Mouse (Mus musculus) neural tube, embryonic 13.5 days (tissue): ENCODE measurements around the gene Mpst. TPM values are rescaled to one million over a fixed set of nuclear protein-coding genes. Genes with fewer than 3 reads are reported as not detected.

Experiments used
- ATAC-seq: fragments of 200-750 bp; cut with Nextera tagmentation; 2 replicates; pipeline ENCODE4 v1.8.0; 2017; ENCODE audit warnings: low read depth, mild to moderate bottlenecking, moderate TSS enrichment, moderate library complexity
- H3K27ac ChIP-seq: fragments of 300-500 bp; sonication (generic); replicated peaks from 2 replicates; pipeline ENCODE4 v1.5.1; 2015; ENCODE audit warnings: moderate library complexity, mild to moderate bottlenecking, inconsistent platforms
- H3K27me3 ChIP-seq: fragments of 300-500 bp; sonication (generic); 2 replicates; pipeline ENCODE4 v1.6.1; 2015; ENCODE audit warnings: mild to moderate bottlenecking, inconsistent platforms
- H3K36me3 ChIP-seq: fragments of 300-500 bp; sonication (generic); 2 replicates; pipeline ENCODE4 v1.6.1; 2015; ENCODE audit warnings: mild to moderate bottlenecking, inconsistent platforms
- H3K4me1 ChIP-seq: fragments of 300-500 bp; sonication (generic); replicated peaks from 2 replicates; pipeline ENCODE4 v1.6.1; 2015; ENCODE audit warnings: inconsistent platforms
- H3K4me2 ChIP-seq: fragments of 300-500 bp; sonication (generic); 2 replicates; pipeline ENCODE4 v1.6.1; 2015; ENCODE audit warnings: inconsistent platforms, mild to moderate bottlenecking, moderate library complexity
- H3K4me3 ChIP-seq: fragments of 300-500 bp; sonication (generic); 2 replicates; pipeline ENCODE4 v1.5.1; 2015; ENCODE audit warnings: mild to moderate bottlenecking, inconsistent platforms
- H3K9ac ChIP-seq: fragments of 300-500 bp; sonication (generic); 2 replicates; pipeline ENCODE4 v1.6.1; 2015; ENCODE audit warnings: moderate library complexity, mild to moderate bottlenecking, inconsistent platforms
- H3K9me3 ChIP-seq: fragments of 300-500 bp; sonication (generic); 2 replicates; pipeline ENCODE4 v1.6.1; 2016; ENCODE audit warnings: inconsistent platforms
- WGBS: fragments of 180-500 bp; shearing (Covaris S2); methylation state at CpG from one replicate; pipeline ENCODE4 v1.1.7; 2015; 5-methylcytosine and 5-hydroxymethylcytosine counted together
- polyA plus RNA-seq: library from polyadenylated mRNA; unstranded; fragments of >200 nt; fragmentation: Nextera tagmentation; extraction: Ambion mirVana; gene quantifications from 2 replicates; pipeline ENCODE4 v1.2.1, GENCODE M21; 2015

Mpst gene
- polyA plus RNA-seq, 1 experiment from 2014 or later: 2.3 TPM

GRCm38 (mm10) chr15:78442231-78442630 is 36.0 kb downstream of the Mpst start:
- H3K9me3 ChIP-seq: no peaks in the 10 kb centered on the region
- H3K36me3 ChIP-seq: peaks cover 7% of the 10 kb centered on the region
- H3K9ac ChIP-seq: no peak overlapping the region
- H3K27me3 ChIP-seq: no peaks in the 10 kb centered on the region
- no peak overlapping the region for H3K4me2 ChIP-seq
- WGBS: 87% methylated on average over 19 of the region's 19 CpGs
- H3K27ac ChIP-seq: no peak overlapping the region
- H3K4me1 ChIP-seq: peaks cover 20% of the 10 kb centered on the region
- no peak for ATAC-seq
- H3K4me3 ChIP-seq: no peak overlapping the region

GRCm38 (mm10) chr15:78443857-78444256 is 37.6 kb downstream of the Mpst start:
- Histone ChIP-seq H3K27ac (no peak overlapping the region), H3K36me3 (peaks cover under 1% of the 10 kb centered on the region; the same call in 1 of the 2 replicates), H3K9ac (0 out of 2 replicates have a peak overlapping the region, but pooled peaks have one; percentile 5), H3K27me3 (no peaks in the 10 kb centered on the region), H3K4me1 (peaks cover 17% of the 10 kb centered on the region), H3K9me3 (no peaks in the 10 kb centered on the region), H3K4me2 (no peak overlapping the region), H3K4me3 (no peak overlapping the region)
- WGBS: 44% methylated on average over 6 of the region's 6 CpGs
- no peak for ATAC-seq

GRCm38 (mm10) chr15:78447121-78447520 is 40.9 kb downstream of the Mpst start:
- Histone ChIP-seq H3K36me3 (no peaks in the 10 kb centered on the region), H3K27me3 (no peaks in the 10 kb centered on the region), H3K9ac (peak overlapping the region; percentile 8; the same call in 1 of the 2 replicates), H3K9me3 (no peaks in the 10 kb centered on the region), H3K4me3 (no peak overlapping the region), H3K4me1 (peaks cover 26% of the 10 kb centered on the region), H3K27ac (0 out of 2 replicates have a peak overlapping the region, but pooled peaks have one; percentile 18), H3K4me2 (no peak overlapping the region)
- ATAC-seq: no peak
- WGBS: 61% methylated on average over 7 of the region's 7 CpGs

GRCm38 (mm10) chr15:78447746-78448535 is 41.7 kb downstream of the Mpst start:
- H3K4me1 ChIP-seq: peaks cover 26% of the 10 kb centered on the region
- peak overlapping the region; percentile 54 for H3K4me2 ChIP-seq
- ATAC-seq: 0 out of 2 replicates have a peak, but pooled peaks have one; percentile 28
- H3K27ac ChIP-seq: peak overlapping the region; percentile 64
- no peaks in the 10 kb centered on the region for H3K36me3 ChIP-seq
- no peaks in the 10 kb centered on the region for H3K9me3 ChIP-seq
- no peaks in the 10 kb centered on the region for H3K27me3 ChIP-seq
- peak overlapping the region; percentile 59 for H3K9ac ChIP-seq
- WGBS: 2% methylated on average over 22 of the region's 22 CpGs
- H3K4me3 ChIP-seq: peak overlapping the region; percentile 24

GRCm38 (mm10) chr15:78449131-78449530 is 42.9 kb downstream of the Mpst start:
- H3K27me3 ChIP-seq: no peaks in the 10 kb centered on the region
- peak overlapping the region; percentile 71 for H3K27ac ChIP-seq
- no peak for ATAC-seq
- peak overlapping the region; percentile 26; the same call in 1 of the 2 replicates for H3K9ac ChIP-seq
- H3K36me3 ChIP-seq: no peaks in the 10 kb centered on the region
- no peak overlapping the region for H3K4me2 ChIP-seq
- WGBS: 85% methylated on average over 6 of the region's 6 CpGs
- H3K4me3 ChIP-seq: no peak overlapping the region
- H3K4me1 ChIP-seq: peaks cover 26% of the 10 kb centered on the region
- H3K9me3 ChIP-seq: no peaks in the 10 kb centered on the region

- no peak overlapping the region for H3K4me3 ChIP-seq
- ATAC-seq: no peak
- H3K27ac ChIP-seq: peak overlapping the region; percentile 71
- H3K36me3 ChIP-seq: no peaks in the 10 kb centered on the region
- 29% methylated on average over 7 of the region's 7 CpGs for WGBS
- H3K9ac ChIP-seq: no peak overlapping the region
- no peaks in the 10 kb centered on the region for H3K27me3 ChIP-seq
- H3K4me2 ChIP-seq: no peak overlapping the region
- no peaks in the 10 kb centered on the region for H3K9me3 ChIP-seq
- peaks cover 26% of the 10 kb centered on the region for H3K4me1 ChIP-seq
Observed at GRCm38 (mm10) chr15:78449694-78450418, 43.6 kb downstream of the Mpst start.

GRCm38 (mm10) chr15:78450419-78450768 is 44.2 kb downstream of the Mpst start:
- WGBS: 87% methylated on average over 6 of the region's 6 CpGs
- H3K36me3 ChIP-seq: no peaks in the 10 kb centered on the region
- H3K4me2 ChIP-seq: no peak overlapping the region
- H3K27ac ChIP-seq: peak overlapping the region; percentile 6; the same call in 1 of the 2 replicates
- ATAC-seq: no peak
- peaks cover 26% of the 10 kb centered on the region for H3K4me1 ChIP-seq
- no peaks in the 10 kb centered on the region for H3K27me3 ChIP-seq
- no peak overlapping the region for H3K4me3 ChIP-seq
- no peak overlapping the region for H3K9ac ChIP-seq
- H3K9me3 ChIP-seq: no peaks in the 10 kb centered on the region

GRCm38 (mm10) chr15:78451201-78451600 is 45.0 kb downstream of the Mpst start:
- Histone ChIP-seq H3K27ac (no peak overlapping the region), H3K9ac (no peak overlapping the region), H3K27me3 (no peaks in the 10 kb centered on the region), H3K4me1 (peaks cover 26% of the 10 kb centered on the region), H3K36me3 (no peaks in the 10 kb centered on the region), H3K4me2 (no peak overlapping the region), H3K4me3 (no peak overlapping the region), H3K9me3 (no peaks in the 10 kb centered on the region)
- ATAC-seq: no peak
- 77% methylated on average over 2 of the region's 2 CpGs for WGBS

GRCm38 (mm10) chr15:78452929-78453328 is 46.7 kb downstream of the Mpst start:
- H3K27ac ChIP-seq: no peak overlapping the region
- H3K27me3 ChIP-seq: no peaks in the 10 kb centered on the region
- no peak overlapping the region for H3K4me2 ChIP-seq
- WGBS: 82% methylated on average over 3 of the region's 3 CpGs
- no peak overlapping the region for H3K9ac ChIP-seq
- H3K4me3 ChIP-seq: no peak overlapping the region
- H3K4me1 ChIP-seq: peaks cover 24% of the 10 kb centered on the region
- no peaks in the 10 kb centered on the region for H3K36me3 ChIP-seq
- ATAC-seq: no peak
- H3K9me3 ChIP-seq: no peaks in the 10 kb centered on the region

GRCm38 (mm10) chr15:78455168-78455567 is 49.0 kb downstream of the Mpst start:
- Histone ChIP-seq H3K27me3 (no peaks in the 10 kb centered on the region), H3K4me3 (no peak overlapping the region), H3K9me3 (no peaks in the 10 kb centered on the region), H3K36me3 (no peaks in the 10 kb centered on the region), H3K4me2 (no peak overlapping the region), H3K4me1 (peaks cover 6% of the 10 kb centered on the region; the same call in 1 of the 2 replicates), H3K9ac (no peak overlapping the region), H3K27ac (no peak overlapping the region)
- WGBS: 86% methylated on average over 4 of the region's 4 CpGs
- no peak for ATAC-seq

GRCm38 (mm10) chr15:78456051-78456450 is 49.8 kb downstream of the Mpst start:
- Histone ChIP-seq H3K36me3 (no peaks in the 10 kb centered on the region), H3K4me3 (no peak overlapping the region), H3K4me1 (no peaks in the 10 kb centered on the region; the same call in 1 of the 2 replicates), H3K4me2 (no peak overlapping the region), H3K27me3 (no peaks in the 10 kb centered on the region), H3K9ac (no peak overlapping the region), H3K27ac (no peak overlapping the region), H3K9me3 (no peaks in the 10 kb centered on the region)
- ATAC-seq: no peak
- WGBS: 48% methylated on average over 7 of the region's 7 CpGs

GRCm38 (mm10) chr15:78457193-78457592 is 51.0 kb downstream of the Mpst start:
- Histone ChIP-seq H3K4me3 (no peak overlapping the region), H3K36me3 (no peaks in the 10 kb centered on the region), H3K4me1 (no peaks in the 10 kb centered on the region; the same call in 1 of the 2 replicates), H3K27me3 (no peaks in the 10 kb centered on the region), H3K4me2 (no peak overlapping the region), H3K9ac (no peak overlapping the region), H3K27ac (no peak overlapping the region), H3K9me3 (no peaks in the 10 kb centered on the region)
- ATAC-seq: no peak
- 82% methylated on average over 10 of the region's 10 CpGs for WGBS
